In the genomic region with DNA sequence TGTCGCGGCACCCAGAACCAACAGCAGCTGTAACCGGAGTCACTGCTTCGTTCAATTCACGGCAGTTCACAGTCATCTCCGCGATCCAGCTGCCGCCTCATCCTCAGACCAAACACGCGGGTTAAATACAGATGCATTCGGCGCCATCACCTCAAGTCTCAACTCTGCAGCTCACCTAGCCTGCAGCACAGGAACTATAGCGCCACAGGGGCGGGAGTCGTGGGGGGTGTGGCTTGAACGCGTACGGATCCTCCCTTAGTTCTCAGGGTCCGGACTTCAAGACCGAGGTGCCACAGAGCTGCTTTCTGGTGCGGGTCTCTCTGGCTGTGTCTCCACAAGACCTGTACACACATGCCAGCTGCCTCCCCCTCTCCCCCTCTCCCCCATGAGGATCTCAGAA, we compare ENCODE assay signal across 19 mouse cellular contexts. TPM values are rescaled to one million over a fixed set of nuclear protein-coding genes. Genes with fewer than 3 reads are reported as not detected.
A peak's percentile ranks its signal among the peaks of the same experiment; 100 is the strongest.
DNase-seq lines count a peak whose midpoint lies in the region; ATAC-seq and TF ChIP-seq lines count a peak whose summit lies in the region.
"Had no signal": no experiment of that assay in that cellular context is flagged by ENCODE, and none has a peak within 500 bp of the region (broad histone marks: within the 10 kb centered on the region; RNA-seq: fewer than 3 reads in every experiment).

No protein-coding gene starts in this region.

- H3K9me3 ChIP-seq in kidney, embryonic 16.5 days (ENCODE audit: low read length) = peaks cover 10% of the 10 kb centered on the region; the same call in 1 of the 2 replicates
- H3K9me3 ChIP-seq in kidney, embryonic 14.5 days (ENCODE audit: control insufficient read depth, low read length) = peaks cover 10% of the 10 kb centered on the region; the same call in 1 of the 2 replicates
- peaks cover 14% of the 10 kb centered on the region; the same call in 1 of the 2 replicates for H3K9me3 ChIP-seq in embryonic facial prominence, embryonic 10.5 days
- 0 out of 2 replicates have a peak, but pooled peaks cover 3% of the 10 kb centered on the region for H3K9me3 ChIP-seq in limb, embryonic 11.5 days (ENCODE audit: control insufficient read depth, low read length)
- 0 out of 2 replicates have a peak, but pooled peaks cover 5% of the 10 kb centered on the region for H3K9me3 ChIP-seq in midbrain, embryonic 13.5 days
- H3K9me3 ChIP-seq: liver, embryonic 15.5 days had no signal

- no peak for ATAC-seq in kidney, embryonic 16.5 days (ENCODE audit: low FRiP score, low TSS enrichment)
- no peak for ATAC-seq in kidney, embryonic 14.5 days (ENCODE audit: low FRiP score, low TSS enrichment)
- ATAC-seq in limb, embryonic 11.5 days (ENCODE audit: insufficient number of reproducible peaks, low FRiP score, low TSS enrichment, low read depth) = no peak
- ATAC-seq in midbrain, embryonic 13.5 days = no peak
- ATAC-seq: forebrain, embryonic 14.5 days; Patski had no signal

- no peaks in the 10 kb centered on the region for H3K79me2 ChIP-seq in heart, adult 2 months (replicated peaks; ENCODE audit: control insufficient read depth, insufficient read depth, low read length)

- no peaks in the 10 kb centered on the region for H3K27me3 ChIP-seq in heart, adult 2 months (ENCODE audit: control insufficient read depth, insufficient read depth, low read length)
- no peaks in the 10 kb centered on the region for H3K27me3 ChIP-seq in kidney, embryonic 16.5 days (ENCODE audit: insufficient read depth, low read length)
- H3K27me3 ChIP-seq in kidney, embryonic 14.5 days (ENCODE audit: control insufficient read depth, insufficient read depth, low read length) = no peaks in the 10 kb centered on the region
- H3K27me3 ChIP-seq in embryonic facial prominence, embryonic 10.5 days (replicated peaks; ENCODE audit: low read depth, poor library complexity, severe bottlenecking) = no peaks in the 10 kb centered on the region
- no peaks in the 10 kb centered on the region for H3K27me3 ChIP-seq in limb, embryonic 11.5 days (ENCODE audit: control insufficient read depth, insufficient read depth, low read length)
- no peaks in the 10 kb centered on the region for H3K27me3 ChIP-seq in midbrain, embryonic 13.5 days
- H3K27me3 ChIP-seq: liver, embryonic 15.5 days; Patski had no signal

- peak; percentile 78 for DNase-seq in heart, adult 11 months
- no peak for DNase-seq in heart, adult 2 months
- no peak for DNase-seq in embryonic facial prominence, embryonic 10.5 days (ENCODE audit: low spot score)
- DNase-seq in limb, embryonic 11.5 days (ENCODE audit: low spot score) = no peak
- no peak for DNase-seq in adipocyte (ENCODE audit: low spot score)
- DNase-seq: adrenal gland, postnatal 10 days; cerebellum, adult 18-20 months; kidney, postnatal 14 days; layer of hippocampus, adult 9-11 months; lung, postnatal 36 days; right cerebral cortex, adult 18-20 months; thymus, postnatal 36 days had no signal

- TF ChIP-seq POLR2A in heart, adult 2 months (IDR thresholded peaks at IDR 0.05; ENCODE audit: insufficient read depth, low read depth, low read length) = no peak

- H3K4me2 ChIP-seq in kidney, embryonic 16.5 days (replicated peaks; ENCODE audit: low read depth, low read length) = peak overlapping the region; percentile 2; the same call in 1 of the 2 replicates
- H3K4me2 ChIP-seq in kidney, embryonic 14.5 days (replicated peaks; ENCODE audit: low read depth, low read length) = no peak overlapping the region
- peak overlapping the region; percentile 5; the same call in 1 of the 2 replicates for H3K4me2 ChIP-seq in limb, embryonic 11.5 days (ENCODE audit: low read depth, severe bottlenecking)
- no peak overlapping the region for H3K4me2 ChIP-seq in midbrain, embryonic 13.5 days (replicated peaks)
- H3K4me2 ChIP-seq: liver, embryonic 15.5 days; midbrain, embryonic 11.5 days had no signal

- 51% methylated on average over 21 of the region's 21 CpGs for WGBS in heart, adult 2 months
- WGBS in kidney, embryonic 16.5 days = 49% methylated on average over 21 of the region's 21 CpGs
- 42% methylated on average over 21 of the region's 21 CpGs for WGBS in kidney, embryonic 14.5 days
- 40% methylated on average over 21 of the region's 21 CpGs for WGBS in embryonic facial prominence, embryonic 10.5 days
- WGBS in limb, embryonic 11.5 days = 34% methylated on average over 21 of the region's 21 CpGs
- 43% methylated on average over 21 of the region's 21 CpGs for WGBS in midbrain, embryonic 13.5 days

- no peaks in the 10 kb centered on the region for H3K36me3 ChIP-seq in heart, adult 2 months (ENCODE audit: control insufficient read depth, insufficient read depth, low read length)
- no peaks in the 10 kb centered on the region for H3K36me3 ChIP-seq in kidney, embryonic 16.5 days (ENCODE audit: insufficient read depth, low read length)
- H3K36me3 ChIP-seq in kidney, embryonic 14.5 days (ENCODE audit: control insufficient read depth, insufficient read depth, low read length) = no peaks in the 10 kb centered on the region
- H3K36me3 ChIP-seq in embryonic facial prominence, embryonic 10.5 days (replicated peaks) = no peaks in the 10 kb centered on the region
- H3K36me3 ChIP-seq in limb, embryonic 11.5 days (ENCODE audit: control insufficient read depth, insufficient read depth, low read length) = no peaks in the 10 kb centered on the region
- no peaks in the 10 kb centered on the region for H3K36me3 ChIP-seq in midbrain, embryonic 13.5 days
- H3K36me3 ChIP-seq: liver, embryonic 15.5 days had no signal

- no peak overlapping the region for H3K27ac ChIP-seq in heart, adult 2 months
- no peak overlapping the region for H3K27ac ChIP-seq in kidney, embryonic 16.5 days (ENCODE audit: low read length)
- H3K27ac ChIP-seq in kidney, embryonic 14.5 days (ENCODE audit: low read depth, low read length) = no peak overlapping the region
- H3K27ac ChIP-seq in embryonic facial prominence, embryonic 10.5 days (replicated peaks) = no peak overlapping the region
- no peak overlapping the region for H3K27ac ChIP-seq in limb, embryonic 11.5 days (replicated peaks; ENCODE audit: low read depth, low read length)
- no peak overlapping the region for H3K27ac ChIP-seq in midbrain, embryonic 13.5 days
- H3K27ac ChIP-seq: liver, embryonic 15.5 days had no signal

- intact Hi-C loops in heart, adult 2 months (cut with DNase I) = loop anchor here (5.0 kb wide), 1 partner anchor 33 kb away; no protein-coding TSS in a partner anchor

- no peak for TF ChIP-seq CTCF in heart, adult 2 months (IDR thresholded peaks at IDR 0.05)

- no peak for TF ChIP-seq EP300 in heart, adult 2 months (IDR thresholded peaks at IDR 0.05; ENCODE audit: insufficient read depth, low read depth, low read length)

- H3K9ac ChIP-seq in heart, adult 2 months (ENCODE audit: low read depth, low read length) = no peak overlapping the region
- no peak overlapping the region for H3K9ac ChIP-seq in kidney, embryonic 16.5 days (replicated peaks; ENCODE audit: low read length)
- no peak overlapping the region; the same call in 1 of the 2 replicates for H3K9ac ChIP-seq in kidney, embryonic 14.5 days (ENCODE audit: low read depth, low read length)
- no peak overlapping the region for H3K9ac ChIP-seq in limb, embryonic 11.5 days (ENCODE audit: low read length)
- H3K9ac ChIP-seq in midbrain, embryonic 13.5 days (replicated peaks) = no peak overlapping the region
- H3K9ac ChIP-seq: liver, embryonic 15.5 days had no signal

- H3K4me3 ChIP-seq in heart, adult 2 months = no peak overlapping the region
- H3K4me3 ChIP-seq in kidney, embryonic 16.5 days (ENCODE audit: low read length) = no peak overlapping the region
- no peak overlapping the region for H3K4me3 ChIP-seq in kidney, embryonic 14.5 days (ENCODE audit: low read length)
- peak overlapping the region; percentile 19; the same call in 1 of the 2 replicates for H3K4me3 ChIP-seq in embryonic facial prominence, embryonic 10.5 days
- H3K4me3 ChIP-seq in limb, embryonic 11.5 days (ENCODE audit: low read depth, low read length) = no peak overlapping the region
- no peak overlapping the region for H3K4me3 ChIP-seq in midbrain, embryonic 13.5 days (replicated peaks)
- H3K4me3 ChIP-seq: liver, embryonic 15.5 days had no signal

- peaks cover 6% of the 10 kb centered on the region for H3K4me1 ChIP-seq in heart, adult 2 months (ENCODE audit: control insufficient read depth, insufficient read depth, low read length)
- peaks cover 6% of the 10 kb centered on the region; the same call in 1 of the 2 replicates for H3K4me1 ChIP-seq in kidney, embryonic 16.5 days (ENCODE audit: insufficient read depth, low read length)
- H3K4me1 ChIP-seq in kidney, embryonic 14.5 days (ENCODE audit: control insufficient read depth, insufficient read depth, low read length) = peaks cover 4% of the 10 kb centered on the region; the same call in 1 of the 2 replicates
- peaks cover 5% of the 10 kb centered on the region for H3K4me1 ChIP-seq in embryonic facial prominence, embryonic 10.5 days
- H3K4me1 ChIP-seq in limb, embryonic 11.5 days (ENCODE audit: control insufficient read depth, insufficient read depth, low read length) = no peaks in the 10 kb centered on the region
- no peaks in the 10 kb centered on the region for H3K4me1 ChIP-seq in midbrain, embryonic 13.5 days (replicated peaks)

RNA-seq across cellular contexts. Expression of gene Zdhhc18, which starts 4.3 kb away (rescaled TPM):
- total RNA-seq in heart, adult 2 months (2021) = 10 to 100 TPM; 21.3 to 27.7 TPM
- polyA plus RNA-seq in heart, adult 2 months (2012; rRNA removed) = 37.3 and 40.1 TPM in 2 replicates
- 2.4 and 4.4 TPM in 2 replicates for polyA plus RNA-seq in kidney, embryonic 16.5 days (2015; fragmentation: Nextera tagmentation; extraction: Ambion mirVana)
- 3.0 and 4.2 TPM in 2 replicates for polyA plus RNA-seq in kidney, embryonic 14.5 days (2014; fragmentation: Nextera tagmentation; extraction: Ambion mirVana)
- 2.3 and 3.0 TPM in 2 replicates for polyA plus RNA-seq in embryonic facial prominence, embryonic 10.5 days (2016; fragmentation: Nextera tagmentation; extraction: Ambion mirVana)
- 2.7 and 4.9 TPM in 2 replicates for polyA plus RNA-seq in limb, embryonic 11.5 days (2014; fragmentation: Nextera tagmentation; extraction: Ambion mirVana)
- 3.5 and 4.1 TPM in 2 replicates for polyA plus RNA-seq in midbrain, embryonic 13.5 days (2015; fragmentation: Nextera tagmentation; extraction: Ambion mirVana)

RNA-seq across cellular contexts. Expression of gene Pigv, which starts 26.8 kb away (rescaled TPM):
- total RNA-seq in heart, adult 2 months (2021) = 10 to 100 TPM; 11.7 to 12.1 TPM
- 9.5 and 11.7 TPM in 2 replicates for polyA plus RNA-seq in heart, adult 2 months (2012; rRNA removed)
- polyA plus RNA-seq in kidney, embryonic 16.5 days (2015; fragmentation: Nextera tagmentation; extraction: Ambion mirVana) = 19.2 and 22.7 TPM in 2 replicates
- 12.6 and 16.9 TPM in 2 replicates for polyA plus RNA-seq in kidney, embryonic 14.5 days (2014; fragmentation: Nextera tagmentation; extraction: Ambion mirVana)
- polyA plus RNA-seq in embryonic facial prominence, embryonic 10.5 days (2016; fragmentation: Nextera tagmentation; extraction: Ambion mirVana) = 14.8 TPM in 2 replicates
- polyA plus RNA-seq in limb, embryonic 11.5 days (2014; fragmentation: Nextera tagmentation; extraction: Ambion mirVana) = 13.2 and 16.8 TPM in 2 replicates
- polyA plus RNA-seq in midbrain, embryonic 13.5 days (2015; fragmentation: Nextera tagmentation; extraction: Ambion mirVana) = 13.7 and 16.0 TPM in 2 replicates

RNA-seq across cellular contexts. Expression of gene Sfn, which starts 43.7 kb away (rescaled TPM):
- 1 to 10 TPM; 1.2 TPM for total RNA-seq in heart, adult 2 months (2021)
- polyA plus RNA-seq in heart, adult 2 months (2012; rRNA removed) = 1.4 and 2.0 TPM in 2 replicates
- 20.7 and 21.4 TPM in 2 replicates for polyA plus RNA-seq in kidney, embryonic 16.5 days (2015; fragmentation: Nextera tagmentation; extraction: Ambion mirVana)
- polyA plus RNA-seq in kidney, embryonic 14.5 days (2014; fragmentation: Nextera tagmentation; extraction: Ambion mirVana) = 8.0 and 9.5 TPM in 2 replicates
- polyA plus RNA-seq in embryonic facial prominence, embryonic 10.5 days (2016; fragmentation: Nextera tagmentation; extraction: Ambion mirVana) = 27.6 and 35.7 TPM in 2 replicates
- 34.9 and 45.1 TPM in 2 replicates for polyA plus RNA-seq in limb, embryonic 11.5 days (2014; fragmentation: Nextera tagmentation; extraction: Ambion mirVana)
- polyA plus RNA-seq in midbrain, embryonic 13.5 days (2015; fragmentation: Nextera tagmentation; extraction: Ambion mirVana) = 0.89 and 1.2 TPM in 2 replicates

Comparison
In these comparisons a context has a peak if more than half of its experiments do, and no peak if none do; other contexts are left out.
1. H3K4me2 ChIP-seq: peak in kidney, embryonic 16.5 days (single experiment) and limb, embryonic 11.5 days (single experiment); none in kidney, embryonic 14.5 days (single experiment) and midbrain, embryonic 13.5 days (single experiment).